Mouse (Mus musculus) forebrain, embryonic 16.5 days (tissue): ENCODE data around the gene Ftsj1. TPM values are rescaled to one million over a fixed set of nuclear protein-coding genes. Genes with fewer than 3 reads are reported as not detected.

ENCODE experiments used
- ATAC-seq: fragments of 200-750 bp; cut with Nextera tagmentation; 2 replicates; pipeline ENCODE4 v1.8.0; 2017; ENCODE audit warnings: mild to moderate bottlenecking, moderate library complexity
- H3K27ac ChIP-seq: fragments of 300-500 bp; sonication (generic); 2 replicates; pipeline ENCODE4 v1.5.1; 2014; ENCODE audit warnings: low read length, control low read depth
- H3K27me3 ChIP-seq: fragments of 300-500 bp; sonication (generic); replicated peaks from 2 replicates; pipeline ENCODE4 v1.6.1; 2014; ENCODE audit warnings: low read length; ENCODE audit not compliant: control insufficient read depth, insufficient read depth
- H3K36me3 ChIP-seq: fragments of 300-500 bp; sonication (generic); 2 replicates; pipeline ENCODE4 v1.6.1; 2014; ENCODE audit not compliant: control insufficient read depth, insufficient read depth
- H3K4me1 ChIP-seq: fragments of 300-500 bp; sonication (generic); replicated peaks from 2 replicates; pipeline ENCODE4 v1.6.1; 2014; ENCODE audit warnings: low read length; ENCODE audit not compliant: control insufficient read depth, insufficient read depth
- H3K4me2 ChIP-seq: fragments of 300-500 bp; sonication (generic); 2 replicates; pipeline ENCODE4 v1.6.1; 2014; ENCODE audit warnings: mild to moderate bottlenecking, low read length, control low read depth
- H3K4me3 ChIP-seq: fragments of 300-500 bp; sonication (generic); replicated peaks from 2 replicates; pipeline ENCODE4 v1.5.1; 2014; ENCODE audit warnings: mild to moderate bottlenecking, low read length, control low read depth
- H3K9ac ChIP-seq: fragments of 300-500 bp; sonication (generic); replicated peaks from 2 replicates; pipeline ENCODE4 v1.6.1; 2014; ENCODE audit warnings: low read depth, low read length, control low read depth
- H3K9me3 ChIP-seq: fragments of 300-500 bp; sonication (generic); 2 replicates; pipeline ENCODE4 v1.6.1; 2016; ENCODE audit warnings: low read length; ENCODE audit not compliant: control insufficient read depth
- WGBS: fragments of 180-500 bp; shearing (Covaris S2); extraction: QIAGEN DNeasy Blood & Tissue Kit; methylation state at CpG from one replicate; pipeline ENCODE4 v1.1.7; 2014; 5-methylcytosine and 5-hydroxymethylcytosine counted together
- polyA plus RNA-seq: library from polyadenylated mRNA; unstranded; fragments of >200 nt; fragmentation: Nextera tagmentation; extraction: Ambion mirVana; gene quantifications from 2 replicates; pipeline ENCODE4 v1.2.1, GENCODE M21; 2015

Gene Ftsj1
- polyA plus RNA-seq, 1 experiment from 2014 or later, result 55.4 TPM

DNA sequence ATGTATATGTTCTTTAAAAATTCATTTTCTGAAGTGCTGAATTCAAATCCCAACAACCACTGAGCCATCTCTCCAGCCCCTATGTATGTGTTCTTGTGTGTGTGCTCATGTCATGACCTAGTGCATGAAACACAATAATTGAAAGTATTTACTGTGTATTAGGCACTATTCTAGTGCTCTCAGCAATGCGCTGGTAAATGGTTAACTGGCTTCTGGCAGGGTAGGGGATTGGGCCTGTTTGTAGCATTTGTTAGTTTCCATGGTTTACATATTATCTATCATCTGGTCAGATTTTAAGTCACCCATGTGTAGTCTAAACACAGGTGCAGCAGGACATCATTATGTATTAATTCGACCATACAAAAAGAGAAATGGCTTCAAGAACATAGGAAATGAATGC lies 1.5 kb upstream of the Ftsj1 start:
- no peak overlapping the region for H3K9ac ChIP-seq
- no peak for ATAC-seq
- H3K27me3 ChIP-seq, result no peaks in the 10 kb centered on the region
- 97% methylated on average over 2 of the region's 2 CpGs for WGBS
- H3K4me3 ChIP-seq, result no peak overlapping the region
- H3K36me3 ChIP-seq, result no peaks in the 10 kb centered on the region; the same call in 1 of the 2 replicates
- H3K27ac ChIP-seq, result no peak overlapping the region
- H3K4me1 ChIP-seq, result peaks cover 4% of the 10 kb centered on the region
- no peaks in the 10 kb centered on the region for H3K9me3 ChIP-seq
- no peak overlapping the region for H3K4me2 ChIP-seq

DNA sequence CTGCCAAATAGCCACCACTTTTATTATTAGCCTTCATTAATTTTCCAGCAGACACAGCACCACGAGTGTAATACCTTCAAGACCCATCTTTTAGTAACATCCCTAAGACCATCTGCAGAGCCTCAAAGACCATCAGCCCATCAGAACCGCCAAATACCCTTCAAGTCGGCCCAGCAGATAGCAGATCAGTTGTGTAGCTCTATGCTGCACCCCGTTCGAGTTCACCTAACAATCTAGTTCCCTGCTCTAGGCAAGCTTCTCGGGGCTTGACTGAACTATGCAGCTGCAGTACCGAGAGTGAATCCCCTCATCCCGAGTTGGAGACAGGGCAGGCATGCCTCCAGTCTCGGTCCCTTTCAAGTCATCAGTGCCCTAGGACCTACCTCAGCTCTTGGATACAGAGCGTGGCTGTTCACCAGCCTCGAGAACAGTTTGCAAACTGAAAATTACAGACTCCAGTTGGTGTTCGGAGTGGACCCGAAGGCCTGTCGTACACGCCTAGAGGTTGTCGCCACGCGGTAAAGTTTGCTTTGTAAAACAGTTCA lies 345 bp downstream of the Ftsj1 start:
- Histone ChIP-seq H3K4me2 (peak overlapping the region; percentile 50), H3K36me3 (no peaks in the 10 kb centered on the region; the same call in 1 of the 2 replicates), H3K27ac (peak overlapping the region; percentile 33; the same call in 1 of the 2 replicates), H3K9ac (peak overlapping the region; percentile 61), H3K4me1 (peaks cover 4% of the 10 kb centered on the region), H3K9me3 (no peaks in the 10 kb centered on the region), H3K27me3 (no peaks in the 10 kb centered on the region), H3K4me3 (peak overlapping the region; percentile 60)
- ATAC-seq, result peak; percentile 65
- 27% methylated on average over 18 of the region's 18 CpGs for WGBS

DNA sequence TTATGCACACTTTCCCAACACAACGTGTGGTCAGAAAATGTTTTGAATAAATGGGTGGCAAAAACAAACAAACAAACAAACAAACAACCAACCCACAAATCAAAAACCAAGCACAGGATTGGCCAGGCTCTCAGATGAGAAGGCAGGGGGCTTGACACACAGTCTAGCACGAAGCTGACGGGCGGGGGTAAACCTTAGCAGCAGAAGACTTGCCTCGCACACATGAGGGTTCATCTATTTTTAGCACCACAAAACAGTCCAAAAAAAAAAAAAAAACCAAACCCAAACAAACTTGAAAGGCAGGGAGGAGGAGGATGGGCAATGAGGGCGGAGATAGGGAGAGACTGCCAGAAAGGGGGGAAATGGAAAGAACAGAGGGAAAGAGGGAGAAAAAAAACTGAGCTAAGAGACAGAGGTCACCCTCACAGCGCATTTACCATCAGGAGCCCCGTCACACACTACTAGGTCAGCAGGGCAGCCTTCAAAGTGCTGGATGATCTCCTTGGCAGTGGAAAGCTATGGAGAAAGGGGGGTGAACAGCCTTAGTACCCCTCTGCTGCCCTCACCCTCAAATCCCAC lies 3.6 kb downstream of the Ftsj1 start:
- Histone ChIP-seq H3K9ac (no peak overlapping the region), H3K9me3 (no peaks in the 10 kb centered on the region), H3K4me2 (no peak overlapping the region), H3K27ac (no peak overlapping the region), H3K36me3 (no peaks in the 10 kb centered on the region; the same call in 1 of the 2 replicates), H3K27me3 (no peaks in the 10 kb centered on the region), H3K4me1 (peaks cover 4% of the 10 kb centered on the region), H3K4me3 (no peak overlapping the region)
- no peak for ATAC-seq
- WGBS, result 91% methylated on average over 8 of the region's 8 CpGs

DNA sequence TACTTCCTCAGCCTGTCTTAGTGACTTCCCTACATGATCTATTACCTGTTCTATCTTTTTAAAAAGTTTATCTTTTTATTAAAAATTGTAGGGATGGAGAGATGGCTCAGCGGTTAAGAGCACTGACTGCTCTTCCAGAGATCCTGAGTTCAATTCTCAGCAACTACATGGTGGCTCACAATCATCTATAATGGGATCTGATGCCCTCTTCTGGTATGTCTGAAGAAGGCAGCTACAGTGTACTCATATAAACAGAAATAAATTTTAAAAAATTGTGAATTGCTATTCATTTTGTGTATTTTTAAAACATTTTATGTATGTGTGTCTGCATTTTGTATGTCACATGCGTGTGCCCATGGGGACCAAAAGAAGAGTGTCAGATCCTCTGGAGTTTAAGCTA lies 4.5 kb downstream of the Ftsj1 start:
- Histone ChIP-seq H3K9ac (no peak overlapping the region), H3K27ac (no peak overlapping the region), H3K4me3 (no peak overlapping the region), H3K4me1 (peaks cover 4% of the 10 kb centered on the region), H3K4me2 (no peak overlapping the region), H3K27me3 (no peaks in the 10 kb centered on the region), H3K9me3 (no peaks in the 10 kb centered on the region), H3K36me3 (no peaks in the 10 kb centered on the region; the same call in 1 of the 2 replicates)
- no peak for ATAC-seq
- 88% methylated on average over 2 of the region's 2 CpGs for WGBS

DNA sequence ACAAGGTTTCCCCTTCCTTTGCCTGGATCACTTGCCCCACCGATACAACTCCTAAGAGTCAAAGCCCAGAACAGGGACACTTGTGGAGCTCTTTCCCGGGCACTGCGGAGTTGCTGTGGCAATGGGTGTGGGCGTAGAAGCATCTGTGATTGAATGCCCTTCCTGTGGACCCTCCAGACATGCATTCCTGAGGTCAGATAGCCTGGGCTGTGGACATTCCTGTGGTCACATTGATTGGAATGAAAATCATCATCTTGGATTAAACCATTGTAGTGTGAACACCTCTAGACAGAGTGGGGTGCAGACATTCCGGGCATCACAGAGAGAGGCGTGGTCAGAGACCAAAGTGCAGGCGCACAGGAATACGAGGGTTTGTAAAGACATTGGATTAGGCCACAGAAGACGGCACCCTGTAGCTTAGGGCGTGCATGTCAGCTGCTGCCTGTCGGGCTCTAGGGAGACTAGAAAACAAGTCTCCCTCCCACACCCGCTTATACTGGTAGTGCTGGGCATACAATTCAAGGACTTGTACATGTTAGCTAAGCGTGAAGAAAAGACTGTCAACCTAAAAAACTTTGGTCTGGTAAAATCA lies 13.3 kb downstream of the Ftsj1 start:
- Histone ChIP-seq H3K4me2 (no peak overlapping the region), H3K27me3 (no peaks in the 10 kb centered on the region), H3K36me3 (no peaks in the 10 kb centered on the region), H3K9ac (no peak overlapping the region), H3K4me3 (no peak overlapping the region), H3K4me1 (no peaks in the 10 kb centered on the region), H3K9me3 (no peaks in the 10 kb centered on the region), H3K27ac (no peak overlapping the region)
- ATAC-seq, result no peak
- 75% methylated on average over 13 of the region's 13 CpGs for WGBS

DNA sequence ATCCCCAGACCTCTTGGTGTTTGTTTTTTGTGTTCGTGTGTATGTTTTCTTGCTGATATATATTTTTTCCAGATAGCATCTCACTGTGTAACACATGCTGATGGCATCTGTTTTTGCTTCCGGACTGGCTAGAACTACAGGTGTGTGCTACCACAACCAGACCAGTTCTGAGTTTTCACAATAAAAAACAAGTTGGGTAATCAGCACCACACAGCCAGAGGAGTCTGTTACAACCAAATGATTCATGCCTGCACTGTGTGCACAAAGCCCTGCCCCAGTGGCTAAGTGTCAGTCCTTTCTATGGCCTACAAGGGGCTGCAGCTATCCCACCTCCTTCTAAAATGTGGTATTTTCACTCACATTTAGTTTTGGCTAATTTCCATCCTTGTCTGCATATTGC lies 15.5 kb downstream of the Ftsj1 start:
- H3K4me1 ChIP-seq, result no peaks in the 10 kb centered on the region
- H3K4me3 ChIP-seq, result no peak overlapping the region
- no peaks in the 10 kb centered on the region for H3K36me3 ChIP-seq
- H3K27me3 ChIP-seq, result no peaks in the 10 kb centered on the region
- 84% methylated on average over 2 of the region's 2 CpGs for WGBS
- H3K27ac ChIP-seq, result no peak overlapping the region
- ATAC-seq, result no peak
- no peak overlapping the region for H3K9ac ChIP-seq
- no peak overlapping the region for H3K4me2 ChIP-seq
- H3K9me3 ChIP-seq, result no peaks in the 10 kb centered on the region

DNA sequence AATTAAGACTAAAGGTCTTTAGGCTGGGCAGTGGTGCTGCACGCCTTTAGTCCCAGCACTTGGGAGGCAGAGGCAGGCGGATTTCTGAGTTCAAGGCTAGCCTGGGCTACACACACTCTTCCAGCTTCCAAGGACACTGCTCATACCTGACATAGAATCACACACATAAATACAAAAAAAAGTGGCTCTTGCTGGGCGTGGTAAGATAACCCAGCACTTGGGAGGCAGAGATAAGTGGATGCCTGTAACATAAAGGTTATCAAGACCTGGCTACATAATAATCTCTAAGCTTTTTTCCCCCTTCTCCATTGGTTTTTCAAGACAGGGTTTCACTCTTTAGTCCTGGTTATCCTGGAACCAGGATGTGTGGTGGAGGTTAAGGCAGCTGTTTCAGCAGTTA lies 18.6 kb downstream of the Ftsj1 start:
- no peak overlapping the region for H3K9ac ChIP-seq
- no peak overlapping the region for H3K4me3 ChIP-seq
- no peak overlapping the region for H3K27ac ChIP-seq
- no peak overlapping the region for H3K4me2 ChIP-seq
- no peak for ATAC-seq
- H3K4me1 ChIP-seq, result no peaks in the 10 kb centered on the region
- no peaks in the 10 kb centered on the region for H3K36me3 ChIP-seq
- H3K27me3 ChIP-seq, result no peaks in the 10 kb centered on the region
- no peaks in the 10 kb centered on the region; the same call in 1 of the 2 replicates for H3K9me3 ChIP-seq
- WGBS, result 75% methylated on average over 3 of the region's 3 CpGs

DNA sequence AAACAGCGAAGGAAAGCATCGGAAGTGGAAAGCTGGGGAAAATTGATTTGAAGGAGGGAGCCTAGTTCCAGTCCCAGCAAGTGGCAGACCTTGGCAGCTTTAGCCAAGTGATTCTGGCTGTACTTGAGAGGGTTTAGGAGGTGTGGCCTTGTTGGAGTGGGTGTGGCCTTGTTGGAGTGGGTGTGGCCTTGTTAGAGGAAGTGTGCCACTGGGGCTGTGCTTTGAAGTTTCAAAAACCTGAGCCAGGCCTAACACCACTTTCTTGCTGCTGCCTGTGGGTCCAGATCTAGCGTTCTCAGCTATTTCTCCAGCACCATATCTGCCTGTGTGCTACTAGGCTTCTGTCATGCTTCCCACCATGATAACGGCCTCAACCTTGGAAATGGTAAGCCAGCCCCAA lies 21.9 kb downstream of the Ftsj1 start:
- no peaks in the 10 kb centered on the region for H3K36me3 ChIP-seq
- WGBS, result 73% methylated on average over 4 of the region's 4 CpGs
- H3K4me1 ChIP-seq, result no peaks in the 10 kb centered on the region
- H3K27me3 ChIP-seq, result no peaks in the 10 kb centered on the region
- ATAC-seq, result no peak
- no peaks in the 10 kb centered on the region; the same call in 1 of the 2 replicates for H3K9me3 ChIP-seq
- no peak overlapping the region for H3K27ac ChIP-seq
- H3K4me3 ChIP-seq, result no peak overlapping the region
- H3K4me2 ChIP-seq, result no peak overlapping the region
- H3K9ac ChIP-seq, result no peak overlapping the region

DNA sequence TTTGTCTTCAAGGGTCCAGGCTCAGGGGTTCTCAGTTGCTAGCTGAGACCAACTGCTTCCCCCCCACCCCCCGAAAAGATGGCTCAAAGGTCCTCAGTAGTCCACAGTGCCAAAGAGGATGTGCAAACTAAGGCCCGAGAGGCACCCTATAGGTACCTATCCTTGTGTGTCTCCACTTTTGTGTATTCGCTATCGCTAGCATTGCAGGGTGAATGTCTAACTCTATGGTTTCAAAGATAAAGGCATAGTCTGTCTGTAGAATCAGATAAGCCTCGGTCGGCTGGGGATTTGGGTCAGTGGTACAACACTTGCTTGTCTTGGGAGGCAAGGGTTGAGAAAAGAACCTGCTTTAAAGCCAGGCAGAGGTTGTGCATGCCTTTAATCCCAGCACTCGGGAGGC lies 28.7 kb downstream of the Ftsj1 start:
- H3K27ac ChIP-seq, result no peak overlapping the region
- 90% methylated on average over 7 of the region's 7 CpGs for WGBS
- no peaks in the 10 kb centered on the region for H3K9me3 ChIP-seq
- H3K4me2 ChIP-seq, result no peak overlapping the region
- no peak overlapping the region for H3K9ac ChIP-seq
- H3K36me3 ChIP-seq, result no peaks in the 10 kb centered on the region
- no peak overlapping the region for H3K4me3 ChIP-seq
- H3K4me1 ChIP-seq, result no peaks in the 10 kb centered on the region
- ATAC-seq, result no peak
- no peaks in the 10 kb centered on the region for H3K27me3 ChIP-seq
